Mouse (Mus musculus) cerebellum, adult 2 months (tissue): ENCODE results near the gene Xkr7.
A peak's percentile ranks its signal among the peaks of the same experiment; 100 is the strongest.

Source experiments
- CTCF ChIP-seq: fragments of 200-500 bp; IDR thresholded peaks from 2 replicates; pipeline ENCODE4 v1.5.1; 2011; ENCODE audit warnings: low read depth, mild to moderate bottlenecking, control low read depth, low read length, moderate library complexity, borderline replicate concordance; ENCODE audit not compliant: insufficient read depth
- POLR2A ChIP-seq: fragments of 200-500 bp; IDR thresholded peaks from 2 replicates; pipeline ENCODE4 v1.6.1; 2011; ENCODE audit warnings: low read length, control low read depth, borderline replicate concordance; ENCODE audit not compliant: insufficient read depth

GRCm38 (mm10) chr2:153031126-153032082, at the start of gene Xkr7:
- peak; percentile 34; the same call in 1 of the 2 replicates for TF ChIP-seq POLR2A
- TF ChIP-seq CTCF = no peak
